Mouse (Mus musculus) stomach, postnatal 0 days (tissue): ENCODE results near the gene Olfr1023.

Experiments used
- CTCF ChIP-seq: IDR thresholded peaks from 2 replicates; pipeline ENCODE4 v1.5.1; 2016; ENCODE audit warnings: antibody characterized with exemption, low read depth, mild to moderate bottlenecking, moderate library complexity
- EP300 ChIP-seq: optimal IDR thresholded peaks from 2 replicates; pipeline ENCODE3; 2016; ENCODE audit warnings: antibody characterized with exemption

GRCm38 (mm10) chr2:85914893-85915292 lies 29.5 kb downstream of the Olfr1023 start, which contains the start of gene Olfr1025-ps1:
- no peak for TF ChIP-seq CTCF
- no peak for TF ChIP-seq EP300
